ENCODE assay signal across 8 mouse cellular contexts in the genomic region with DNA sequence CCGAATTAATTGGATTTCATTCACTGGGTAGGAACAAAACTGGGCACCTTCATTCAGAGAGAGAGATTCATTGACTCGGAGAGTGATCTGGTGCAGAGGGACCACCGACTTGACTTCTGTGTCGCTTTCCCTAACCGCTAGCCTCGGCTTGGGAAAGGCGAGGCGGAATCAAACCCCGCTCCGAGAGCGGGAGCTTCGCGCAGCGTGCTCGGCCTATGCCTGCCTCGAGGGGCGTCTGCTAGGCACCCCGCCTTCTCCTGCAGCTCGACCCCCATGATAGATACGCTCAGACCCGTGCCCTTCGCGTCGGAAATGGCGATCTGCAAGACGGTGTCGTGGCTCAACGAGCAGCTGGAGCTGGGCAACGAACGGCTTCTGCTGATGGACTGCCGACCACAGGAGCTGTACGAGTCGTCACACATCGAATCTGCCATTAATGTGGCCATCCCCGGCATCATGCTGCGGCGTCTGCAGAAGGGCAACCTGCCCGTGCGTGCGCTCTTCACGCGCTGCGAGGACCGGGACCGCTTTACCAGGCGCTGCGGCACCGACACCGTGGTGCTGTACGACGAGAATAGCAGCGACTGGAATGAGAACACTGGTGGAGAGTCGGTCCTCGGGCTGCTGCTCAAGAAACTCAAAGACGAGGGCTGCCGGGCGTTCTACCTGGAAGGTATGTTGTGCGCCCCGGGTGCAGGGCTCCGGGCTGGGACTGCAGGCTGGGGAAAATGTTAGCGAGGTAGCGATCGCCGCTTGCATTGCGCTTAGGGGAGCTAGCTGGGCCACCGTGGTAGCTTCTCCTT. TPM values are rescaled to one million over a fixed set of nuclear protein-coding genes. Genes with fewer than 3 reads are reported as not detected.
A peak's percentile ranks its signal among the peaks of the same experiment; 100 is the strongest.
DNase-seq lines count a peak whose midpoint lies in the region; ATAC-seq and TF ChIP-seq lines count a peak whose summit lies in the region.

No protein-coding gene starts in this region.

- TF ChIP-seq CTCF in heart, adult 2 months (IDR thresholded peaks at IDR 0.05): no peak

- peak overlapping the region; percentile 80 for H3K9ac ChIP-seq in heart, adult 2 months (ENCODE audit: low read depth, low read length)
- H3K9ac ChIP-seq in forebrain, embryonic 11.5 days (ENCODE audit: low read length): peak overlapping the region; percentile 90
- H3K9ac ChIP-seq in liver, embryonic 11.5 days (ENCODE audit: low read depth, low read length): peak overlapping the region; percentile 78

- DNase-seq in heart, adult 2 months: peak; percentile 64 to 76
- no peak for DNase-seq in heart, adult 18-20 months
- peak; percentile 32 for DNase-seq in adipocyte (ENCODE audit: low spot score)
- DNase-seq in forebrain, embryonic 11.5 days (ENCODE audit: low spot score): peak; percentile 79
- DNase-seq in induced T-regulatory cell, adult 2 months (ENCODE audit: low read depth): peak; percentile 69
- no peak for DNase-seq in liver, embryonic 11.5 days (ENCODE audit: low spot score)
- DNase-seq in natural killer cell, adult 2 months (ENCODE audit: low spot score in 2 of 2): peak; percentile 23 to 31
- peak; percentile 70 for DNase-seq in thymus, postnatal 25 days

- peaks cover 15% of the 10 kb centered on the region for H3K36me3 ChIP-seq in heart, adult 2 months (ENCODE audit: control insufficient read depth, insufficient read depth, low read length)
- H3K36me3 ChIP-seq in forebrain, embryonic 11.5 days (ENCODE audit: control insufficient read depth, insufficient read depth, low read length): no peaks in the 10 kb centered on the region
- H3K36me3 ChIP-seq in liver, embryonic 11.5 days (ENCODE audit: control insufficient read depth, insufficient read depth, low read length): no peaks in the 10 kb centered on the region; the same call in 1 of the 2 replicates

- peak overlapping the region; percentile 81 for H3K4me2 ChIP-seq in forebrain, embryonic 11.5 days (ENCODE audit: low read depth, low read length, severe bottlenecking)
- H3K4me2 ChIP-seq in liver, embryonic 11.5 days: peak overlapping the region; percentile 92

- peak overlapping the region; percentile 80 for H3K4me3 ChIP-seq in heart, adult 2 months
- H3K4me3 ChIP-seq in forebrain, embryonic 11.5 days (ENCODE audit: low read depth, low read length): peak overlapping the region; percentile 62
- H3K4me3 ChIP-seq in liver, embryonic 11.5 days (ENCODE audit: low read depth, low read length): peak overlapping the region; percentile 74

- 0 out of 2 replicates have a peak, but pooled peaks cover 1% of the 10 kb centered on the region for H3K79me2 ChIP-seq in heart, adult 2 months (replicated peaks; ENCODE audit: control insufficient read depth, insufficient read depth, low read length)

- intact Hi-C loops in heart, adult 2 months (cut with DNase I): loop anchor here (2.0 to 10.0 kb wide), 6 partner anchors 61 to 891 kb away; no protein-coding TSS in a partner anchor

- H3K9me3 ChIP-seq in forebrain, embryonic 11.5 days (ENCODE audit: control insufficient read depth, low read length): no peaks in the 10 kb centered on the region
- H3K9me3 ChIP-seq in liver, embryonic 11.5 days (ENCODE audit: control insufficient read depth, low read length): no peaks in the 10 kb centered on the region

- peak; percentile 31 for ATAC-seq in forebrain, embryonic 11.5 days (replicated peaks; ENCODE audit: low FRiP score)
- peak; percentile 22; the same call in 1 of the 2 replicates for ATAC-seq in liver, embryonic 11.5 days (replicated peaks; ENCODE audit: low FRiP score)

- no peak for TF ChIP-seq EP300 in heart, adult 2 months (IDR thresholded peaks at IDR 0.05; ENCODE audit: insufficient read depth, low read depth, low read length)

- no peaks in the 10 kb centered on the region for H3K27me3 ChIP-seq in heart, adult 2 months (ENCODE audit: control insufficient read depth, insufficient read depth, low read length)
- peaks cover 2% of the 10 kb centered on the region; the same call in 1 of the 2 replicates for H3K27me3 ChIP-seq in forebrain, embryonic 11.5 days (ENCODE audit: control insufficient read depth, insufficient read depth, low read length)
- peaks cover 16% of the 10 kb centered on the region for H3K27me3 ChIP-seq in liver, embryonic 11.5 days (replicated peaks; ENCODE audit: control insufficient read depth, insufficient read depth, low read length)

- peak overlapping the region; percentile 99 for H3K27ac ChIP-seq in heart, adult 2 months
- peak overlapping the region; percentile 95 for H3K27ac ChIP-seq in forebrain, embryonic 11.5 days (ENCODE audit: low read depth, low read length)
- peak overlapping the region; percentile 90 for H3K27ac ChIP-seq in liver, embryonic 11.5 days (ENCODE audit: low read depth, low read length)

- peaks cover 4% of the 10 kb centered on the region for H3K4me1 ChIP-seq in heart, adult 2 months (ENCODE audit: control insufficient read depth, insufficient read depth, low read length)
- H3K4me1 ChIP-seq in forebrain, embryonic 11.5 days (replicated peaks; ENCODE audit: control insufficient read depth, insufficient read depth, low read length): peaks cover 9% of the 10 kb centered on the region
- peaks cover 6% of the 10 kb centered on the region; the same call in 1 of the 2 replicates for H3K4me1 ChIP-seq in liver, embryonic 11.5 days (replicated peaks; ENCODE audit: control insufficient read depth, insufficient read depth, low read length)

- WGBS in heart, adult 2 months: under 1% methylated on average over 66 of the region's 66 CpGs
- under 1% methylated on average over 66 of the region's 66 CpGs for WGBS in forebrain, embryonic 11.5 days
- under 1% methylated on average over 66 of the region's 66 CpGs for WGBS in liver, embryonic 11.5 days

- TF ChIP-seq POLR2A in heart, adult 2 months (IDR thresholded peaks at IDR 0.05; ENCODE audit: insufficient read depth, low read depth, low read length): no peak

RNA-seq across cellular contexts. Expression of a gene that starts 0.6 kb away (rescaled TPM):
- 10 to 100 TPM; 15.8 to 21.4 TPM for total RNA-seq in heart, adult 2 months (2021)
- polyA plus RNA-seq in heart, adult 2 months (2012; rRNA removed): 24.8 and 25.6 TPM in 2 replicates
- 10 to 100 TPM; 14.0 to 16.0 TPM for total RNA-seq in heart, adult 18-20 months (2021)
- 57.7 and 63.1 TPM in 2 replicates for polyA plus RNA-seq in forebrain, embryonic 11.5 days (2014; fragmentation: Nextera tagmentation; extraction: Ambion mirVana)
- 37.6 and 40.3 TPM in 2 replicates for polyA plus RNA-seq in liver, embryonic 11.5 days (2014; fragmentation: Nextera tagmentation; extraction: Ambion mirVana)

Comparison
In these comparisons a context has a peak if more than half of its experiments do, and no peak if none do; other contexts are left out.
1. DNase-seq: peak in heart, adult 2 months (2 of 2), adipocyte (single experiment), forebrain, embryonic 11.5 days (single experiment), induced T-regulatory cell, adult 2 months (single experiment), natural killer cell, adult 2 months (2 of 2) and thymus, postnatal 25 days (single experiment); none in heart, adult 18-20 months (0 of 2) and liver, embryonic 11.5 days (single experiment).
2. Peak in every context shown above with its lines, with median percentiles within 50 percentile points of each other: H3K27ac ChIP-seq, H3K4me3 ChIP-seq and H3K9ac ChIP-seq.